Mouse (Mus musculus) gastrocnemius, postnatal 4 days (tissue): ENCODE measurements around the gene Il9. TPM values are rescaled to one million over a fixed set of nuclear protein-coding genes. Genes with fewer than 3 reads are reported as not detected.

Source experiments
- total RNA-seq, 2 experiments: library from RNA; stranded (reverse); gene quantifications; 2 replicates each; pipeline ENCODE4 v1.2.3; 2021

The Il9 gene
- total RNA-seq, 2 experiments from 2014 or later: not detected

Other genes starting within 250 kb of the Il9 start
- not detected for gene Neurog1, start 230.1 kb downstream of the Il9 start, total RNA-seq
- gene Cxcl14, start 185.7 kb downstream of the Il9 start, total RNA-seq: 1 to 10 TPM; 5.3 to 5.6 TPM
- gene Gm3045, start 55.7 kb downstream of the Il9 start, total RNA-seq: not detected
- gene Slc25a48, start 43.9 kb downstream of the Il9 start, total RNA-seq: not detected
- under 1 TPM; 0.67 to 0.74 TPM for gene Fbxl21, start 40.2 kb upstream of the Il9 start, total RNA-seq
- gene Lect2, start 66.3 kb upstream of the Il9 start, total RNA-seq: under 1 TPM in 1 of 2 experiments, not detected in 1; 0.44 TPM
- gene Tgfbi, start 127.3 kb upstream of the Il9 start, total RNA-seq: 10 to 100 TPM; 75.9 to 99.2 TPM
- 10 to 100 TPM; 47.6 to 52.3 TPM for gene Smad5, start 220.8 kb upstream of the Il9 start, total RNA-seq